ENCODE assay signal across 10 mouse cellular contexts in genomic region chr13:44345094-44345493, GRCm38 (mm10).
"Had no signal": no experiment of that assay in that cellular context is flagged by ENCODE, and none has a peak within 500 bp of the region (broad histone marks: within the 10 kb centered on the region; RNA-seq: fewer than 3 reads in every experiment).

No protein-coding gene starts in this region.

- H3K4me1 ChIP-seq: limb, embryonic 15.5 days; liver, embryonic 12.5 days; midbrain, embryonic 12.5 days had no signal

- H3K4me3 ChIP-seq: limb, embryonic 15.5 days; liver, embryonic 12.5 days; midbrain, embryonic 12.5 days; stomach, embryonic 15.5 days had no signal

- H3K36me3 ChIP-seq: limb, embryonic 15.5 days; liver, embryonic 12.5 days; midbrain, embryonic 12.5 days; stomach, embryonic 15.5 days had no signal

- H3K27me3 ChIP-seq: limb, embryonic 15.5 days; liver, embryonic 12.5 days; stomach, embryonic 15.5 days had no signal

- H3K27ac ChIP-seq: limb, embryonic 15.5 days; liver, embryonic 12.5 days; midbrain, embryonic 12.5 days; stomach, embryonic 15.5 days had no signal

- DNase-seq: lung, embryonic 14.5 days; lung, postnatal 10 days; lung, postnatal 4 days; right cerebral cortex, postnatal 14 days; thymus, adult 2 months; thymus, postnatal 25 days had no signal
